Mouse (Mus musculus) bone marrow macrophage, adult 2 months (primary cell): ENCODE measurements around the gene Hnrnpu.

Experiments used
- CTCF ChIP-seq: IDR thresholded peaks from 2 replicates; pipeline ENCODE4 v1.5.1; 2012; ENCODE audit warnings: low read depth, mild to moderate bottlenecking, low read length, moderate library complexity
- POLR2A ChIP-seq: IDR thresholded peaks from 2 replicates; pipeline ENCODE4 v1.6.1; 2012; ENCODE audit warnings: mild to moderate bottlenecking, low read depth, low read length, borderline replicate concordance

GRCm38 (mm10) chr1:178309487-178309886 is 28.1 kb downstream of the Hnrnpu start:
- TF ChIP-seq CTCF (no peak), POLR2A (no peak)
